Mouse (Mus musculus): ENCODE measurements around the gene Chkb.
A peak's percentile ranks its signal among the peaks of the same experiment; 100 is the strongest.

- TF ChIP-seq CTCF (IDR thresholded peaks at IDR 0.05; ENCODE audit: low read depth) (0 out of 2 replicates have a peak, but pooled peaks have one; percentile 2), EP300 (IDR thresholded peaks at IDR 0.05; ENCODE audit: low read depth) (no peak)
Observed at GRCm38 (mm10) chr15:89378831-89379401, 50.8 kb downstream of the Chkb start, which contains the start of gene Odf3b.

Data from liver, postnatal 0 days (tissue).